Mouse (Mus musculus): ENCODE results near the gene Ino80.

Gene Ino80

GRCm38 (mm10) chr2:119454558-119454957 lies 22.9 kb downstream of the Ino80 start:
- no peak for DNase-seq (ENCODE audit: low spot score in 2 of 2)

GRCm38 (mm10) chr2:119436988-119437387 lies 40.5 kb downstream of the Ino80 start:
- peak; percentile 31 to 51 for DNase-seq (ENCODE audit: low spot score in 2 of 2)

- DNase-seq (ENCODE audit: low spot score in 2 of 2) = no peak
These were observed 41.0 kb downstream of the Ino80 start for GRCm38 (mm10) chr2:119436467-119436866.

GRCm38 (mm10) chr2:119413819-119414218 lies 63.7 kb downstream of the Ino80 start:
- DNase-seq (ENCODE audit: low spot score in 2 of 2) = no peak

GRCm38 (mm10) chr2:119411674-119412073 lies 65.8 kb downstream of the Ino80 start:
- DNase-seq (ENCODE audit: low spot score in 2 of 2) = no peak

GRCm38 (mm10) chr2:119411016-119411415 lies 66.5 kb downstream of the Ino80 start:
- no peak for DNase-seq (ENCODE audit: low spot score in 2 of 2)

- DNase-seq (ENCODE audit: low spot score in 2 of 2) = no peak
These were observed 68.8 kb downstream of the Ino80 start for GRCm38 (mm10) chr2:119408733-119409132.

- no peak for DNase-seq (ENCODE audit: low spot score in 2 of 2)
These were observed 69.2 kb downstream of the Ino80 start for GRCm38 (mm10) chr2:119408278-119408677.

GRCm38 (mm10) chr2:119399313-119399712 lies 78.2 kb downstream of the Ino80 start:
- no peak for DNase-seq (ENCODE audit: low spot score in 2 of 2)

GRCm38 (mm10) chr2:119398665-119399064 lies 78.8 kb downstream of the Ino80 start:
- DNase-seq (ENCODE audit: low spot score in 2 of 2) = no peak

GRCm38 (mm10) chr2:119398252-119398651 lies 79.2 kb downstream of the Ino80 start:
- DNase-seq (ENCODE audit: low spot score in 2 of 2) = no peak

GRCm38 (mm10) chr2:119389992-119390391 lies 87.5 kb downstream of the Ino80 start:
- DNase-seq (ENCODE audit: low spot score in 2 of 2) = no peak

- DNase-seq (ENCODE audit: low spot score in 2 of 2) = no peak
These were observed 89.2 kb downstream of the Ino80 start for GRCm38 (mm10) chr2:119388266-119388665.

- no peak for DNase-seq (ENCODE audit: low spot score in 2 of 2)
These were observed 98.0 kb downstream of the Ino80 start for GRCm38 (mm10) chr2:119379455-119379854.

- DNase-seq (ENCODE audit: low spot score in 2 of 2) = no peak
These were observed 99.7 kb downstream of the Ino80 start for GRCm38 (mm10) chr2:119377826-119378225.

GRCm38 (mm10) chr2:119377286-119377685 lies 100.2 kb downstream of the Ino80 start:
- DNase-seq (ENCODE audit: low spot score in 2 of 2) = no peak

- no peak for DNase-seq (ENCODE audit: low spot score in 2 of 2)
These were observed 107.4 kb downstream of the Ino80 start for GRCm38 (mm10) chr2:119370116-119370515.

GRCm38 (mm10) chr2:119367346-119367745 lies 110.1 kb downstream of the Ino80 start:
- DNase-seq (ENCODE audit: low spot score in 2 of 2) = no peak

- DNase-seq (ENCODE audit: low spot score in 2 of 2) = no peak
These were observed 112.5 kb downstream of the Ino80 start for GRCm38 (mm10) chr2:119364969-119365368.

- DNase-seq (ENCODE audit: low spot score in 2 of 2) = no peak
These were observed 117.7 kb downstream of the Ino80 start for GRCm38 (mm10) chr2:119359721-119360291.

- no peak for DNase-seq (ENCODE audit: low spot score in 2 of 2)
These were observed 119.2 kb downstream of the Ino80 start for GRCm38 (mm10) chr2:119358249-119358648.

GRCm38 (mm10) chr2:119356805-119357204 lies 120.7 kb downstream of the Ino80 start:
- DNase-seq (ENCODE audit: low spot score in 2 of 2) = no peak

- DNase-seq (ENCODE audit: low spot score in 2 of 2) = no peak
These were observed 121.2 kb downstream of the Ino80 start for GRCm38 (mm10) chr2:119356310-119356709.

GRCm38 (mm10) chr2:119355651-119356050 lies 121.8 kb downstream of the Ino80 start:
- no peak for DNase-seq (ENCODE audit: low spot score in 2 of 2)
